Mouse (Mus musculus) limb, embryonic 13.5 days (tissue): ENCODE data around the gene Epb41l4b. TPM values are rescaled to one million over a fixed set of nuclear protein-coding genes. Genes with fewer than 3 reads are reported as not detected.

Experiments used
- ATAC-seq: fragments of 200-750 bp; cut with Nextera tagmentation; 2 replicates; pipeline ENCODE4 v1.8.0; 2017; ENCODE audit warnings: low read depth, moderate number of reproducible peaks, moderate TSS enrichment; ENCODE audit not compliant: low FRiP score
- H3K27ac ChIP-seq: fragments of 300-500 bp; sonication (generic); 2 replicates; pipeline ENCODE4 v1.5.1; 2015; ENCODE audit warnings: inconsistent platforms, mild to moderate bottlenecking, moderate library complexity
- H3K27me3 ChIP-seq: fragments of 300-500 bp; sonication (generic); 2 replicates; pipeline ENCODE4 v1.6.1; 2015; ENCODE audit warnings: mild to moderate bottlenecking, inconsistent platforms
- H3K36me3 ChIP-seq: fragments of 300-500 bp; sonication (generic); 2 replicates; pipeline ENCODE4 v1.6.1; 2015; ENCODE audit warnings: inconsistent platforms, mild to moderate bottlenecking, moderate library complexity
- H3K4me1 ChIP-seq: fragments of 300-500 bp; sonication (generic); 2 replicates; pipeline ENCODE4 v1.6.1; 2015; ENCODE audit warnings: inconsistent platforms
- H3K4me2 ChIP-seq: fragments of 300-500 bp; sonication (generic); replicated peaks from 2 replicates; pipeline ENCODE4 v1.6.1; 2015; ENCODE audit warnings: inconsistent platforms, mild to moderate bottlenecking, moderate library complexity
- H3K4me3 ChIP-seq: fragments of 300-500 bp; sonication (generic); 2 replicates; pipeline ENCODE4 v1.5.1; 2015; ENCODE audit warnings: moderate library complexity, mild to moderate bottlenecking, inconsistent platforms
- H3K9ac ChIP-seq: fragments of 300-500 bp; sonication (generic); 2 replicates; pipeline ENCODE4 v1.6.1; 2015; ENCODE audit warnings: mild to moderate bottlenecking, inconsistent platforms
- H3K9me3 ChIP-seq: fragments of 300-500 bp; sonication (generic); 2 replicates; pipeline ENCODE4 v1.6.1; 2016; ENCODE audit warnings: inconsistent platforms
- WGBS: fragments of 180-500 bp; shearing (Covaris S2); methylation state at CpG from one replicate; pipeline ENCODE4 v1.1.7; 2015; 5-methylcytosine and 5-hydroxymethylcytosine counted together
- polyA plus RNA-seq: library from polyadenylated mRNA; unstranded; fragments of >200 nt; fragmentation: Nextera tagmentation; extraction: Ambion mirVana; gene quantifications from 2 replicates; pipeline ENCODE4 v1.2.1, GENCODE M21; 2015

Gene Epb41l4b
- polyA plus RNA-seq, 1 experiment from 2014 or later: 1.8 TPM

GRCm38 (mm10) chr4:57123003-57123402 lies 20.2 kb downstream of the Epb41l4b start:
- no peak for ATAC-seq
- WGBS: 54% methylated on average over 11 of the region's 11 CpGs

GRCm38 (mm10) chr4:57122166-57122565 lies 21.1 kb downstream of the Epb41l4b start:
- no peak for ATAC-seq
- Histone ChIP-seq H3K9ac (no peak overlapping the region), H3K27me3 (no peaks in the 10 kb centered on the region), H3K4me2 (no peak overlapping the region), H3K27ac (no peak overlapping the region), H3K36me3 (no peaks in the 10 kb centered on the region), H3K4me3 (no peak overlapping the region), H3K9me3 (no peaks in the 10 kb centered on the region), H3K4me1 (peaks cover 13% of the 10 kb centered on the region)
- WGBS: 62% methylated on average over 3 of the region's 3 CpGs

More at GRCm38 (mm10) chr4:57123003-57123402, 20.2 kb downstream of the Epb41l4b start:
- H3K4me1 ChIP-seq: peaks cover 13% of the 10 kb centered on the region
- no peaks in the 10 kb centered on the region for H3K36me3 ChIP-seq
- H3K9me3 ChIP-seq: no peaks in the 10 kb centered on the region
- H3K4me3 ChIP-seq: no peak overlapping the region
- no peak overlapping the region for H3K4me2 ChIP-seq
- H3K27me3 ChIP-seq: no peaks in the 10 kb centered on the region
- H3K27ac ChIP-seq: no peak overlapping the region
- H3K9ac ChIP-seq: no peak overlapping the region

DNA sequence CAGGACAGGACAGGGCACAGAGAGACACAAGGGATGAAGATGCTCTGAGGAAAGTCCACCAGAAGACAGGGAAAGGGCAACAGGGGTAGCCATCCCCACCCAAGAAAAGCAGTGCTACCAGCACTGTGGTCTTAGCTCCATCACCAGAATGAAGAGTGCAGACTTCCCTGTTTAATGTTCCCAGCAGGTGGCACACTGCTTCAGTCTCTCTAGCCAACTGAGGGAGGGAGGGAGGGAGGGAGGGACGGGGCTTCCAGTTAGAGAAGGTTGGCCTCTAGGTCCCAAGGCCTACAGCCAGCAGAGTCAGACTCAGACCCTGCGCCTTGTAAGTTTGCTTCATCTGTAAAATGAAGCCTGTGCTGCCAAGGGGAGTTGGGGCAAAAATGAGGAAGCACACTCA lies 22.7 kb downstream of the Epb41l4b start:
- Histone ChIP-seq H3K9ac (no peak overlapping the region), H3K9me3 (no peaks in the 10 kb centered on the region), H3K27ac (no peak overlapping the region), H3K4me2 (no peak overlapping the region), H3K4me3 (no peak overlapping the region), H3K4me1 (peaks cover 23% of the 10 kb centered on the region), H3K27me3 (no peaks in the 10 kb centered on the region), H3K36me3 (no peaks in the 10 kb centered on the region)
- WGBS: 40% methylated on average over 2 of the region's 2 CpGs
- ATAC-seq: no peak

DNA sequence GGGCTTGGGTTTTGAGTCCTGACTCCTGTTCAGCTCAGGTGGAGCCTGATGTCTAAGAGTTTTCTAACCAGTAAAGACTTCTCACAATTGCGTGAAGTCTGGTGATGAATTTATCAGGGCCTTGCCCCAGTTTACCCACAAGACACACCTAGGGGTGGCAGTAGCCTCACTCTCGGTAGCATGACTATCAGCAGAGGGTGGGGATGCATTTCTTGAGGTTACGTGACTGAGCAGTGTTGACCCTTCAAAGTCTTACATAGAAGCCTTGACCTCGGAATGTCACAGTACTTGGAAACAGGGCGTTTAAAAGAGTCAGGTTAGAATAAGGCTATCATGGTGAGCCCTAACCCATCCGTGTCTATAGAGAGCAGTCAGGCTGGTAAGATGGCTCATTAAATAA lies 23.3 kb downstream of the Epb41l4b start:
- no peak for ATAC-seq

DNA sequence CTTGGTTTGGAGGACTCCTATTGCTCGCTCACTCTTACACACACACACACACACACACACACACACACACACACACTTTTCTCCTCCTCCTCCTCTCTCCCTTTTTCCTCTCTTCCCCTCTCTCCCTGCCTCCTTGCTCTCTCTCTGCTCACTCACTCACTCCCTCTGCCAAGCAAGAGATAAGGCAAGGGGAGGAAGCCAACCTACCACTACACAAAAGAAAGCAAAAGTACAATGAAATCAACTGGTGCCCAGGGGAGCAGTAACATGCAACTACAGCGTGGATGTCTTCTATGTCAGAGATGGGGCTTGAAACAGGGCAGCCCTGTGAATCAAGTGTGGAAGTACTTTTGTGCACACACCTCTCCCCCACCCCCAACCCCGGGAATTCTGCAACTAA lies 24.4 kb downstream of the Epb41l4b start:
- Histone ChIP-seq H3K9ac (no peak overlapping the region), H3K36me3 (no peaks in the 10 kb centered on the region), H3K4me2 (no peak overlapping the region), H3K27me3 (no peaks in the 10 kb centered on the region), H3K27ac (no peak overlapping the region), H3K4me3 (no peak overlapping the region), H3K4me1 (peaks cover 38% of the 10 kb centered on the region), H3K9me3 (no peaks in the 10 kb centered on the region)
- ATAC-seq: no peak
- WGBS: 74% methylated on average over 3 of the region's 3 CpGs

More for the DNA sequence above, 23.3 kb downstream of the Epb41l4b start:
- H3K27me3 ChIP-seq: no peaks in the 10 kb centered on the region
- H3K4me3 ChIP-seq: no peak overlapping the region
- peaks cover 29% of the 10 kb centered on the region for H3K4me1 ChIP-seq
- H3K9ac ChIP-seq: no peak overlapping the region
- H3K4me2 ChIP-seq: no peak overlapping the region
- no peak overlapping the region; the same call in 1 of the 2 replicates for H3K27ac ChIP-seq
- no peaks in the 10 kb centered on the region for H3K9me3 ChIP-seq
- no peaks in the 10 kb centered on the region for H3K36me3 ChIP-seq
- 85% methylated on average over 6 of the region's 6 CpGs for WGBS

GRCm38 (mm10) chr4:57116278-57116677 lies 27.0 kb downstream of the Epb41l4b start:
- no peaks in the 10 kb centered on the region for H3K9me3 ChIP-seq
- no peak overlapping the region for H3K4me2 ChIP-seq
- H3K9ac ChIP-seq: no peak overlapping the region
- no peak overlapping the region for H3K4me3 ChIP-seq
- H3K27me3 ChIP-seq: no peaks in the 10 kb centered on the region
- H3K4me1 ChIP-seq: peaks cover 43% of the 10 kb centered on the region
- H3K27ac ChIP-seq: no peak overlapping the region
- H3K36me3 ChIP-seq: no peaks in the 10 kb centered on the region
- 87% methylated on average over 6 of the region's 6 CpGs for WGBS
- ATAC-seq: no peak

DNA sequence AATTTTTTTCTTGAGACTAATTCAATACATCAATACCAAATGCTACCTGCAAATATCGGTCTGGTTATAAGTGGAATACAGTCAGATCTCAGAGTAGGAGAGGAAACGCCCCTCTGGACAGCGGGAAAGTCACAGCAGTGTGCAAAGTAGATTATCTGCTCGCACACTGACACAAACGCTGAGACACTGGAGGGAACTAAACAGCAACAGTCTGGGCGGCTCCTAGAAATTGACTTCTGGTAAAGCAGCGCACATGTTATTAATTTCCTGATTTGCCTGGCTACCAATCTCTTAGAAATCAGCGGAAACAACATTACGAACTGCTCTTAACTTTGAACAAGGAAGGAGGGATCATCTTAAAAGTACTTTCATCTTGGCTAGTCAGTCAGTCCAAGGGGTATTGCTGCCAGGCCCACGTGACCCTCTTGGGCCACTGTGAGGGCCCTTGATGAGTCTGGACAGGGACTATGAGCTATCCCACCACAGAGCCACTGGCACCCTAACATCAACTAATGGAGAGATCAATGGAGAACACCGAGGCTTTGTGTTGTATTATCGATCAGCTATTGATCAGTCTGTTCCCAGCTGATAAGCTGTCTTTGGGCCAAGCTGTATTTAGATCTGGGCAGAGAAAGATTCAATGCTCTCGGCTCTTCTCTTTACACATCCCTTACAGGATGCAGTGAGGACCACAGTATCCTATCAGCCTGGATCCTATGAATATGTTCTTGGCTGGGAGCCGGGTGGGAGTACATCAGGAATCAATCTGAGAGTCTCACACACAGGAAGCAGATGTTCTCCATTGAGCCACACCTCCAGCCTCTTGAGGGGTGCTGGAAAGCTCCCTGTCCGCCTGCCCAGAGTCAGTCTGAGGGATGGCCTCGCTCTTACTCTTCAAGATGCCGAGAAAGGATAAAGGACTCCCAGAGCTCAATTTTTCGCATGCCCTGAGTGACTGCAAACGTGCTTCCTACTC lies 28.3 kb downstream of the Epb41l4b start:
- peak; percentile 57; the same call in 1 of the 2 replicates for ATAC-seq
- Histone ChIP-seq H3K4me1 (peaks cover 43% of the 10 kb centered on the region), H3K9ac (no peak overlapping the region), H3K9me3 (no peaks in the 10 kb centered on the region), H3K27ac (no peak overlapping the region), H3K4me3 (no peak overlapping the region), H3K27me3 (no peaks in the 10 kb centered on the region), H3K4me2 (peak overlapping the region; percentile 38; the same call in 1 of the 2 replicates), H3K36me3 (no peaks in the 10 kb centered on the region)
- WGBS: 38% methylated on average over 19 of the region's 19 CpGs

DNA sequence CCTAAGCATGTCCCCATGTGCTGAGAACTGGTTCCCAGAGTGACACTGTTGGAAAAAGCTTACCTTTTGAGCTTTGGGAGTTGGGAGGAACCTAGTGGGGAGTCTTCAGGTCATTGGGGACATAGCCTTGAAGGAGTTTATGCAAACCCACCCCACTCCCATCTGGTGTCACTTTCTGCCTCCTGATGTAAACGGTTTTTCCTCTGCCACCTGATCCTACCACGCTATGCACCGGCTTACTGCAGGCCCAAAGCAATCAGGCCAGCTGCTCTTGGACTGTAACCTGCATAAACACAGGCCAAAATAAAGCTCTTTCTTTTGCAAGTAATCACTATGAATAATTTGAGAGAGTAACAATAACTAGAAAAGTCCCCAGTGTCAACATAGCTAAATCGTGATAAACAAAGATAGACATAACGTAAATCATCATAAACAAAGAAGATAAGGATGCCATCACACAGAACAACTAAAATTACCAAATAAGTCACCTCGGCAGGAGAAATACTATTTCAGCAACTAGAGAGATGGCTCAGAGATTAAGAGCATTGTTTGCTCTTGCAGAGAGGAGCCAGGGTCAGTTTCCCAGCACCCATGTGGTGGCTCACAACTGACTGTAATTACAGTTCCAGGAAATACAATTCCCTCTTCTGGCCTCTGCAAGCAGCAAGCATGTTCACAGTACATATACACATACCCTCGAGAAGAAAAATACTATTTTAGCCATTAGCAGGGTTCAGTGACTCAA lies 29.6 kb downstream of the Epb41l4b start:
- Histone ChIP-seq H3K4me3 (no peak overlapping the region), H3K36me3 (no peaks in the 10 kb centered on the region), H3K4me2 (no peak overlapping the region), H3K9ac (no peak overlapping the region), H3K27ac (no peak overlapping the region), H3K4me1 (peaks cover 43% of the 10 kb centered on the region), H3K9me3 (no peaks in the 10 kb centered on the region), H3K27me3 (no peaks in the 10 kb centered on the region)
- no peak for ATAC-seq
- WGBS: 57% methylated on average over 7 of the region's 7 CpGs

DNA sequence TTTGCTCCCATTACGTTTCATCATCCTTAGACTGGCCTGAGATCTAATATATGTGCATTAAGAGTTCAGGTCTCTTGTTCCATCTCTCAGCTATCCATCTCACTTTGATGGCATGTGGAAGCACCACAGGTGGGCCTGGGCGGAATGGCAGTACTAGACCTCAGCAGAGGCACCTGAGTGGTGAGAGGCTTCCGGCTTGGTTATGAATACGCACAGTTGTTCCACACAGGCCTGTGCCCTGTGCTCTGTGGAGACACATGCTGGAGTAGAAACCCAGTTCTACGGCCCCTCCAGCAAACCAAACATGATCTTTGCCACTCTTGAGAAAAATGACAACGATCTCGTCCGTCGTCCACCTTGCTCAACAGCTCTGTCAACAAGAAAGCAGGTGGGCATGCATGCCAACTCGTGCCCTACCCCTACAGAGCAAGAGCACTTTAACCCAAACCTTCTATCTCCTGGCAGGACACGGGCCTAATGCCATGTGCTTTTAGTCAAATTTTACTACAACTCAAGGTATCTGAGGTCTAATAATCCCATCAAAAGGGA lies 31.2 kb downstream of the Epb41l4b start:
- no peaks in the 10 kb centered on the region for H3K27me3 ChIP-seq
- no peaks in the 10 kb centered on the region for H3K36me3 ChIP-seq
- H3K9ac ChIP-seq: no peak overlapping the region
- ATAC-seq: no peak
- 80% methylated on average over 11 of the region's 11 CpGs for WGBS
- H3K4me2 ChIP-seq: no peak overlapping the region
- H3K4me1 ChIP-seq: peaks cover 43% of the 10 kb centered on the region
- H3K9me3 ChIP-seq: no peaks in the 10 kb centered on the region
- no peak overlapping the region for H3K4me3 ChIP-seq
- no peak overlapping the region for H3K27ac ChIP-seq

- no peak overlapping the region for H3K4me3 ChIP-seq
- 75% methylated on average over 4 of the region's 4 CpGs for WGBS
- no peak for ATAC-seq
- no peak overlapping the region for H3K4me2 ChIP-seq
- no peaks in the 10 kb centered on the region for H3K36me3 ChIP-seq
- no peaks in the 10 kb centered on the region for H3K9me3 ChIP-seq
- no peaks in the 10 kb centered on the region for H3K27me3 ChIP-seq
- H3K4me1 ChIP-seq: peaks cover 41% of the 10 kb centered on the region
- H3K27ac ChIP-seq: no peak overlapping the region
- H3K9ac ChIP-seq: no peak overlapping the region
These were observed 31.8 kb downstream of the Epb41l4b start for GRCm38 (mm10) chr4:57111411-57111810.

DNA sequence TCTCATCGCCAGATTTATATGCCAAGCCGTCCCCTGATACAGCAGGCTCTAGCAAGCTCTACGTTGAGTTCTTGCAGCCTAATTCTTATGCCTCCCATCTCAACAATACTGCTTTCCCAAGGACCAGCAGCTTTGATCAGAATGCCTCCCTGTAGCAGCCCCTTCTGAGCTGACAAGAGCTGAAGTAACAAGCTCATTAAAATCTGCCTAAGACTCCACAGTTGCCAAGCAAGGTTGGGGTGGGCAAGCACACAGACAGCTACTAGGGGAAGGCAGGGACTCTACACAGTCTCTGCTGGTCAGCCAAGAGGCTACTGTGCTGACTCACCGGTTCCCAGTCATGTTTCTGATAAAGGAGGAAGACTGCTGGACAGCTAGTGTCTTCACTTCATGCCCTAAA lies 33.7 kb downstream of the Epb41l4b start:
- Histone ChIP-seq H3K27me3 (no peaks in the 10 kb centered on the region), H3K9ac (no peak overlapping the region), H3K4me1 (peaks cover 22% of the 10 kb centered on the region), H3K9me3 (no peaks in the 10 kb centered on the region), H3K27ac (no peak overlapping the region), H3K36me3 (no peaks in the 10 kb centered on the region), H3K4me2 (no peak overlapping the region), H3K4me3 (no peak overlapping the region)
- ATAC-seq: no peak
- WGBS: 70% methylated on average over 4 of the region's 4 CpGs

- 0 out of 2 replicates have a peak, but pooled peaks cover 1% of the 10 kb centered on the region for H3K36me3 ChIP-seq
- no peak for ATAC-seq
- no peaks in the 10 kb centered on the region for H3K9me3 ChIP-seq
- no peak overlapping the region for H3K4me2 ChIP-seq
- H3K27ac ChIP-seq: no peak overlapping the region
- H3K4me1 ChIP-seq: no peaks in the 10 kb centered on the region
- H3K4me3 ChIP-seq: no peak overlapping the region
- no peak overlapping the region for H3K9ac ChIP-seq
- 67% methylated on average over 6 of the region's 6 CpGs for WGBS
- no peaks in the 10 kb centered on the region for H3K27me3 ChIP-seq
These were observed 37.9 kb downstream of the Epb41l4b start for GRCm38 (mm10) chr4:57105339-57105738.
